Mouse (Mus musculus): ENCODE results near the gene C1qa.
A peak's percentile ranks its signal among the peaks of the same experiment; 100 is the strongest.

Gene C1qa

DNA sequence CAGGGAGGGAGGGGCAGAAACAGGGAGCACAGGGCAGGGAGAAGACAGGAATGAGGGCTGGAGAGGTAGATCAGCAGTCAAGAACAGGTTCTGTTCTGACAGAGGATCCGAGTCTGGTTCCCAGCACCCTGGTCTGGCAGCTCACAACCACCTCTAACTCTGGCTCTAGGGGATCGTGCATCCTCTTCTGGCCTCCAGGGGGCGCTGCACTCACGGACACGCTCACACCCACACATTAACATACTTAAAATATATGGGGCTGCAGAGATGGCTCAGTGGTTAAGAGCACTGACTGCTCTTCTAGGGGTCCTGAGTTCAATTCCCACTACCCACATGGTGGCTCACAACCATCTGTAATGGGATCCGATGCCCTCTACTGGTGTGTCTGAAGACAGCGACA, 38.6 kb downstream of the C1qa start:
- DNase-seq: no peak

GRCm38 (mm10) chr4:136855081-136855480, 43.5 kb downstream of the C1qa start:
- peak; percentile 55 for DNase-seq

GRCm38 (mm10) chr4:136852989-136853388, 45.6 kb downstream of the C1qa start:
- DNase-seq: no peak

DNA sequence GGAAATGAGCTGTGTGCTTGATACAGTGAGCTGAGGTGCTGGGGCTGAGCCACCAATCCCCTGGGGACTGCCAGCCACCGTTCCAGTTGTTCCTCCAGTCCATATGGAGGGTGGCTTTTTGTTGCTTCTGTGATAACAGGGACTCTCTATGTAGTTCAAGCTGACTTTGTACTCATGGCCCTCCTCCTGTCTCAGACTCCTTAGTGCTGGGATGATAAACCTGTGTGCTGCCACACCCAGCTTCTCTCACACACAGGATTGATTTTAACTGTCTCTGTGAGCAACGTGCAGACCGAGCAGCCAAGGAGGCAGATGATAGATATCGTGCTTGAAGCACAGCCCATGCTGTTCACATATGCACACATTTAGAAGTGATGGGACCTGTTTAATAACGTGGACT, 46.5 kb downstream of the C1qa start:
- DNase-seq: no peak

DNA sequence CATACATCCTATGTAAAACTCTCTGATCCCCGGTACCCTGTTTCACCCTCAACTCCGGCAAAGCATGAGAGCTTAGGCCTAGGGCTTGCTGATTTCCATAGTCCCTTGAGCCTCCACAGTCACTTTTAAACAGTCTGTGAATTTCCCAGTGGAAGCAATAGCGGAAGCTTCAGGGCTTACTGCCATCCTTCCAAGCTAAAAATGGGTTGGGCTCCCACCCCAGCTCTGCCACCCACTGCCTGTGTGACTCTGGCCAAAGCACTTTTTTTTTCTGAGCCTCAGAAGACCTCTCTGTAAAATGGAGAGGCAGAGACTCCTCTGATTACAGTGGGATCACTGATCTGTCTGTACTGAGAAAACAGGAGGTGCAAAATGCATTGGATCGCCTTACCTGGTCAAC, 50.0 kb downstream of the C1qa start:
- DNase-seq: no peak

DNA sequence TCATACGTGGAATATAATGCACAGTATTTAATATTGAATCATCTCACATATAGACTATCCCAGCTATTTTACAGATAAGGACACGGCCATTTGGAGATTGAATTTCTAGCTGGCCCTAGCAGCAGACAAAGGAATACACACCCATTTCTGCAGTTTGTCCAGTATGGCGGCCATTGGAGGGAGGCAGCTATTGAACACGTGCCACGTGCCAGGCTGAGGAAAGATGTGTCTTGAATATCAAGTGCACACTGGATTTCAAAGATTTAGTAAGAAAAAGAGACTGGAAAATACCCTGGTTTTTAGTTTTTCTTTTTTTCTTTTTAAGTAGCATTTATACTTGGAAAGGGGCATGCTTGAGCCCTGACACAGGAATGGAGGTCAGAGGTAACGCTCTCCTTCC, 51.4 kb downstream of the C1qa start:
- DNase-seq: no peak
